Mouse (Mus musculus) hindlimb bud, embryonic 11.5 days (tissue): ENCODE results near the gene Arfgef2.

ENCODE experiments used
- DNase-seq: peaks from one replicate; pipeline ENCODE4 v3.0.0-alpha.2; 2012; ENCODE audit warnings: low read depth, low spot score; ENCODE audit errors: extremely low spot score

Arfgef2 gene

DNA sequence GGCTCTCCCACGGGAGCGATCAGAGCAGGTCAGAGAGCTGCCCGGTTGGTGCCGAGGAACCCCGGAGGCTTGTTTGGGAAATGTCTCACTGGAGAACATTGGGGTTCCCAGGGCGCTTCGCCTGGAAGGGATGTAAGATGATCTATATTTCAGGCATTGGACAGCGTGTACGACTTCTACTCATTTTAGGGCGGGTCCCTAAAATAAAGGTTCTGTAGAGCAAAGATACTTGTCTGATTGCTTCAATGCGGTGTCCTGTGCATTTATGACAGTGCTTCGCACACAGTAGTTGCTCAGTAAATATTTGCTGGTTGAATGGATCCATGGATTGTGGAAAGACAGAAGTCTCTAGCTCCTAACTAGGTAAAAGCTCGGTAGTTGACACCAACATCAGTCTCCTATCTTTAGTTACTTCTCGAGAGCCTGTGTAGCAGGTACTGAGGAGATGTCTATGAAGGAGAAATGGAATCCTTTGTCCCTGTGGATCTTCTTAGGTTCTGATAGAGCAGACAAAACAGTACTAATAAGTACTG, 851 bp downstream of the Arfgef2 start:
- DNase-seq: no peak

DNA sequence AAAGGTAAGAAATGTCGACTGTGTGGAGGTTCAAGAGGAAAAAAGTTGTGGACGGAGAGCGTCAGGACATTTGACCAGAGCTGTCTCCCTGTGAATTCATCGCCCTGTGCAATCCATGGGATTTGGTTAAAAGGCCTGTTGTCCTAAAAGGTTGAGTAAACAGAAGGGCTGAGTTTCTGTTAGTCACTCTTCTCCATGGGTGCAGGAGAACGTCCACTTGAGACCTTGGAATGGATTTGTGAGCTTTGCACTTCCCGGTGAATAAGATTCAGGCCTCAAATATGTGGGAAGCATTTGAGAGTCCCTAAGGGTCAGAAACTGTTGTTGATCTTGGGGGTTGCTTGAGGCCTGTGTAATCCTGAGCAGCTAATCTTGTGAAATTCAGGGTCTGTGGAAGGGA, 1.4 kb downstream of the Arfgef2 start:
- no peak for DNase-seq

DNA sequence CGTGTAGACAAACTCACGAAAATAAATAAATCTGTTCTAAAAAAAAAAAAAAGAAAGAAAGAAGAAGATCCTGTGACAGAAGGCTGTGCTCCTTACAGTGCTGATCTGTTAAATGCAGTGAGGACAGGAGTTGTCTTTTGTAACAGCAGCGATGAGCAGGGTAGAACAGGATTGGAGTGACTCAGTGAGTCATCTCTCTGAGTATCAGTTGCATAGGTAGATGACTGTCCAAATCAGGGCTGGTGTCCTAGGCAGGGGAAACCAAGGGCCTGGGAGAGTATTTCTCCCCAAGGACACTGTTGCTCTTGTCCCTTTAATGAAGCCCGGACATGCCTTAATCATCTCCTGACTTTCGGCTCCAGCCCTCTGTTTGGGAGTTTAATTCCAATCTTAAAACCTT, 4.1 kb downstream of the Arfgef2 start:
- no peak for DNase-seq

DNA sequence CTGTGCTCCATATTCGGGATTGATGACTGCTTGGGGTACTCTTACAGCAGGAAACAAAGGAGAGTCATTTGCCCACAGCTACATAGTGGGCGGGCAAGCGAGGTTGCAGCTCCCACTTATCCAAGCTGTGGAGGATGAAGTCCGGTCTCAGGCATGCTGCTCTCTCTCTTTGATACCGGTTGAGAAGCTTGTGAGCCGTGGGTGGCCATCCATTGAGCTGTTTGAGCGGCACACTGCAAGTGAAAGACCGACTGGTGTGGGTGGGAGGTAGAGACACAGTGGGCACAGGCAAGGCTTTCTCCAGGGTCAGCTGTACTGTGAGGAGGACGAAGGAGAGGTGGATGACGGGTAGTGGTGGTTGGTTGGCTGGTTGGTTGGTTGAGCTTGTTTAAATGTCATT, 5.4 kb downstream of the Arfgef2 start:
- no peak for DNase-seq

DNA sequence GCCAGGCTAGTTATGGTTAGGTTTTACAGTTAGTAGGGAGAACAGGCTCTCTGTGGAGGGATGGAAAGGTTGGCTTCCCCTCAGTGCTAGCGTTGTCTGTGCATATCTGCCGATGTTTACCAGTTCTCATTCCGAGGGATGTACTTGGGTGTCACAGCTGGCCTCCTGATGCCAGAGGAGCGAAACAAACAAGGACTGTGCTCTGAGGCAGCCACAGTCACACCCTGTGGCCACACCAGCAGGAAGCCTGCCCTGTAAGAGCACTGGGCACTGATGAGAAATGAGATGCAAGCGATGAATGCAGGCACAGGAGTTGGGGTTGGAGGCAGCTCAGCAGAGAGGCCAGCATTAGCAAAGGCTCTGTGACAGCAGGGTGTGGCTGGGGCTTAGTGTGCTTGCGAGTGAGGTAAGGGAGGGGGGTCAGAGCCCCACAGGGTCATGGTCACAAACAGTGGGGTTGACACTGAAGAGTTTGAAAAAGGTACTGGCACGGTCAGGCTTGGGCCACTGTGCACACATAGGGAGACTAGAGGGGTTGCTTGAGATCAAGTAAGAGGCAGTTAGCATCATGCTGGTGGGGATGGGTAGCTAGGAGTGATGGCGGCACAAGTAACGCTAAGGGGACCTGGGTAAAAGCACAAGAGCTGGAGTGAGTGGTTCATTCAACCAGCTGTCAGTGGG, 13.2 kb downstream of the Arfgef2 start:
- no peak for DNase-seq

DNA sequence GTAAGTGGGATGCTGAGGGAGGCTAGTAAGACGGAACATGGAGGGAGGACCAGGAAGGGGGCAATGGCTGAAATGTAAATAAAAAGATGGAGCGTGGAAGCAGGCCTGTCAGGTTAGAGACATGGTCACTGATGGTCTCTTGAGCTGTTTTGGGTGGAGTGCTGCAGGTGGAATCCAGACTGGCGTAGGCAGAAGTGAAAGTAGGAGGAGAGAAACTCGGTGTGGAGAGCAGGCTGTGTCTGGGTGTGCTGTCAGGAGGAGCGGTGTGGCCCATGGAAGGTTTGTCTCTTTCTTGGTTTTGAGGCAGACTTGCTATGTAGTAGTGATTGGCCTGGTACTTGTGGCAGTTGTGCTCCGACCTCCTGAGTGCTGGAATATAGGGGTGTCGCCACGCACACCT, 14.5 kb downstream of the Arfgef2 start:
- no peak for DNase-seq

DNA sequence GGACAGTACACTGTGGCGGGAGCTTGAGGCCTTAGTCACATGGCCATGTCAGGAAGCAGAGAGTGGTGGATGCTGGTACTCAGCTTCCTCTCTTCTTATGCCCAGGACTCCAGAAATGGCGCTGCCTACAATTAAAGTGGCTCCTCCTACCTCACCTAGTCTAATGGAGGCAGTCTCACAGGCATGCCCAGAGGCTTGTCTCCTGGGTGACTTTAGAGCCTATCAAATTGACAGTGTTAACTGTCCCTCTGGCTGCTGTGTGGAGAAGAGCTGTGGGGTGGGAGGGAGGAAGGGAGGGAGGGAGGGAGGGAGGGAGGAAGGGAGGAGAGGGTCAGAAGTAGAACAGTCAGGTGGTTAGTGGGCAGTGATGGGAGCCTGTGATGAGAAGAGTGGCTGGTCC, 15.5 kb downstream of the Arfgef2 start:
- no peak for DNase-seq

DNA sequence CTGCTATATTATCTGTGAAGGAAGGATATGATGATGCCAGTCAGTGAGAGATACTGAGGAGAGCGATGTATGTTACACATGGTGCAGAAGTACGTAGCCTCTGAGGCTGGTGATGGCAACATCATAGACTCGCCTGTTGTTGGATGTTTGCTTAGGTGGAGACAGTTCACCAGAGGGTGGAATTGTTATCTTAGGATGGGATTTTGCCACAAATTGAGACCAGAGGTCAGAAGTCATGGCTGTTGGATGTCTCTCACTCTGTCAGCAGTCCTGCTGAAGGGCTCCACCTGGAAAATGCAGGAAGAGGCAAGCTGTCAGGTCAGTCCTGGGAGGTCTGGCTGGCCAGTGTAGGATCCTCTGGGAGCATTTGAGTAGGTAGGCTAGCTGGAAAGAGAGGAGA, 16.0 kb downstream of the Arfgef2 start:
- DNase-seq: no peak

DNA sequence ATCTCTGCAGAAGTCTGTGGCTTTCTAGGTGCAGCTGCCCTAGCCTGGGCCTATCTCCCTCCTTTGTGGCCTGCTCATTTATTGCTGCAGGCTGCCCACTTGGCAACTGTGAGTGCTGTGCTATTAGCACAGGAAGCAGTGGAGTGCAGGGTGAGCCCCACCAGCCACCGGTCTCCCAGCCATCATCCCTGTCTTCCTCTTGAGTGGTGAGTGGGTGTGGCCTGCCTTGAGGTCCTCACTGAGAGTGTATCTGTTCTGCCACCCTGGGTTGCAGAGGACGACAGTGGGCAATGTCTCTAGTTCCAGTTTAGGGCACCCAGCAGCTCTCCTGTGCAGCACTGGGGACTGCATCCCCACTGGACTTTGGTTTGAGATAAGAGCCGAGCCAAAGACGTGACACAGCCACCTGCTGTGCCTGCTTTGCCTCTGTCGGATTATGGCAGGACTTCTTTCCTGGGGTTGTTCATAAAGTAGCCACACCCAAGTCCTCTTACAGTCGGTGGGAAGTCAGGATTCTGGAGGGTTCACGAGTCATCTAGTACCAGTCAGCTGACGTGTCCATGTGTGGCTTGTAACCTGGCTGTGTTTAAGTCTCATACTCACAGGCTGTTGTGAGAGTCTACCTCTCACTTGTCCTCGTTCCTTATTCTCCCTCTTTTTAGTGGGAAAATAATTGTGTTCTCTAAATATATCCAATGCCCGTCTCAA, 16.9 kb downstream of the Arfgef2 start:
- DNase-seq: no peak

DNA sequence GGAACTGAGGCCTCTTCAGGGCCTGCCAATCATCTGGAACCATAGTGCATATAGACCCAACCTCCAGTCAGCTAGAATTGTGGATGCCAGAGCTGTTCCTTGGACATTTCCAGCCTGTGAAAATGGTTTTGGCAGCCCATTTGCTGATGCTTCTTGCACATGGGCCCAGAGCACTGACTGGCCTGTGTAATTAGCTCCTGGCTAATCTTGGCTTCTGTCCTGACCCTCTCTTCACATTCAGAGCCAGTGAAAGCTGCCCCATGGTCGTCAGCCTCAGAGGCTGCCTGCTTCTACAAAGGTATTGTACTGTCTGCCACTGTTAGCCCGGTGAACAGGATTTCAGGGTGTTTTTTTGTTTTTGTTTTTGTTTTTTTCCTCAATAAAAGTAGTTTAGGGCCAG, 17.5 kb downstream of the Arfgef2 start:
- no peak for DNase-seq

DNA sequence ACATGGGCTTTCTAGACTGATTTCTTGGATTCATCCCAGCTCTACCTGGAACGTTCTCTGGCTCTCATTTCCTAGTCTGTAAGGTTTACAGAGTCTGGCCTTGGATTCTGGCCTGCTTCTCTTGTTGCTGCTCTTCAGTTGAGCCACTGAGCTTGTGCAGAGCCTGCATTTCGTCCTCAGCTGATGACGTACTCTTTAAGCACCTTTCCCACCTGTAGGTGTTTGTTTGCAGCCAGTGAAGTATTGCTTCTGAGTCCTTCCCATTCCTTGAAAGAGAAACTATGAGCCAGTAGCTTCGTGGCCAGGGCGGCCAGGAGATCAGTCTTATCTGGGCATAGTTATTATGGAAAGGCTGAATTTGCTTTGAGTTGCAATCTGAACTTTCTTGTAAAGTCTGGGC, 19.0 kb downstream of the Arfgef2 start:
- no peak for DNase-seq

DNA sequence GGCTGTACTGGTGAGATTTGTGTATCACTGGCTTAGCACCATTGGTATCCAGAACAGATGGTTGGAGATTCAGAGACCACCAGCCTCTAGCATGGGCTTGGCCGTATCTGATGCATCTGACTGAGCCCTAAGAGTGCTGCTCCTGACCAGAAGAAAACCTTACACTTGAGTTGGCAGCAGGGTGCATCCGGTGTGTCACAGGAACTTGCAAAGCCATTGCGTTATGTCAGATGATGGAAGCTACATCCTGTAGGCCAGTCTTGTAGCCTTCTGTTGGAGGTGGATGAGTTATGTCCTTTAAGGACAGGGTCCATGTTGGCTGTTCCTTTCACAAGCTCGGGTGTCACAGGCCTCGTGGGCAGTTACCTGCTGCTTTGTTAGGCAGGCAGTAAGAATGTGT, 19.6 kb downstream of the Arfgef2 start:
- DNase-seq: no peak

DNA sequence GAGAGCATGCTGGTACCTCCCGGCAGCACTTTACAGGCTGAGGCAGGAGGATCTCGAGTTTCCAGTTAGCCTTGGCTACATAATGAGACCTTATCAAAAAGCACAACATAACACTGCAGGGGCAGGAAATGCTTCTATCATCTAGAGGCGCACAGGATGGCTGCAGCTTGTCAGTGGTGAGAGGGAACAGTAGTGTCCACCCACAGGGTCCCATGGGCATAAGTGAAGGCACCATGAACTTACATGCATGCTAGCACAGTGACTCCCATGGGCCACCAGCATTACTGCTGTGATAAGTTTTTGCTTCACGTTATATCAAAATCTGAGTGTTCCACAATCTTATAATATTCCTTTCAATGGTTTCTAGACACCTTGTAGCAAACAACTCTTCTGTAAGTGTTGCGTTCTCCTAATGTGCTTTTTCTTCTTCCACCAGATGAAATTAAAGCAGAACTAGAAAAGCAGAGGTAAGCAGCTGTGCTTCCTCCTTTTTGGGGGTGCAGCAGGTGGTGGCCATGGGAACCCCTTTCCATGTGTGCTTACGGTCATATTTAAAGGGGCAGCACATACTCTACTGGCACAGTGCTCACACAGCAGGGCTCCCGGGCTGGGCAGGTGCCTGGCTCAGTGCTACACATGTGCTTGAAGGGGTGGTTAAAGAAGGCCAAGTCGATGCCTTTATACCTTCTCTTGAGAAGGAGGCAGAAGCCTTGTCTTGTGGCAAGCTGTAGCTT, 21.3 kb downstream of the Arfgef2 start:
- no peak for DNase-seq

DNA sequence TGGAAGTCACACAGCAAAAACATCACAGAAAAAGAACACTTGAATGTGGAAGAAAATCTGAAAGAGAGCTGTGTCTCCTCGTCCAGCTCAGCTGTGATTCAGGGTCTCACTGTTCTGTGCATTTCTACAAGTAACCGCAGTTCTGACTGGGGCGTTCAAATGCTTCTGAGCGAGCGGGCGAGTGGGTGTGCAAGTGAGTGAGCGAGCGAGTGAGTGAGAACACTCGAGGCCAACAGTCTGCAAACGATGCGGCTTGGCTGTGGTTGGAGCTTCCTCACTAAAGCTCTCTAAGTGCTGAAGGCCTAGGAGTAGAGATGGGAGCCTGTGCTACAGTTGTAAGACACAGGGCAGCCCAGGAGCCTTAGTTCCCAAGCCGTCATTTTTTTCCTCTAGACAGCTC, 22.9 kb downstream of the Arfgef2 start:
- no peak for DNase-seq

DNA sequence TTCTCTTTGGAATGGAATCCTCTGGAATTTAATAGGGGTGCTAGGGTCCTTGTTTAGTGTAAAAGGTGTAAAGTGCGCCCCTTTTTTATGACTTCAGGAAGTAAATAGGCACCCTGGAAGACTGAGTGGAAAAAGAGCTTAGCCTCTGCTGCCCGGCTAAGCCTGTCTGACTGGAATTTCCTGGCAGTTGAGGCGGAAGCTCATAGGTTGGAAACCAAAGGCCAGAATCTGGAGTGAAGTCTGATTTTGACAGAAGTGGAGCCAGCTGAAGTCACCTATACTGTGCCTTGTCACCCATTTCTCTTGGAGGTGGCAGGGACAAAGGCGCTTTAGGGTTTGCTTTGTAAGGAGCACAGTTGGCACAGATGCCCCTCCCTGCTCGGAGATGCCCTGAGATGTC, 25.0 kb downstream of the Arfgef2 start:
- no peak for DNase-seq

DNA sequence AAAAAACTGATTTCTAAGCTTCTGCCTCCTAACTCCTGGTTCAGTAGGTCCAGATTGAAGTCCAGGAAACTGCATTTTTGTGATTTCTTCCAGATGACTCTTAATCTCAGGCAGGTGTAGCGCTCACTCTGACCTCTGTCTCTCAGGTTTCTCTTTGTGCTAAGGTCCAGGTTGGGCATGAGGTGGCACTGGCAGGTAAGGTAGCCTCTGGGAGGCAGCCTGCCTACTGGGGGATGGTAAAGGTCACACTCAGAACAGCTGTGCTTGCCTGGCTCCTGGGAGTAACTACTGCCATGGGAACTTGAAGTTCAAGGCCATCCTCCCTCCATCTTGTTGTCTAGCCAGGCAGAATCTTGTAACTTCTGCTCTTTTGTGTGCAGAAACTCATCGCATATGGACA, 28.7 kb downstream of the Arfgef2 start:
- no peak for DNase-seq

DNA sequence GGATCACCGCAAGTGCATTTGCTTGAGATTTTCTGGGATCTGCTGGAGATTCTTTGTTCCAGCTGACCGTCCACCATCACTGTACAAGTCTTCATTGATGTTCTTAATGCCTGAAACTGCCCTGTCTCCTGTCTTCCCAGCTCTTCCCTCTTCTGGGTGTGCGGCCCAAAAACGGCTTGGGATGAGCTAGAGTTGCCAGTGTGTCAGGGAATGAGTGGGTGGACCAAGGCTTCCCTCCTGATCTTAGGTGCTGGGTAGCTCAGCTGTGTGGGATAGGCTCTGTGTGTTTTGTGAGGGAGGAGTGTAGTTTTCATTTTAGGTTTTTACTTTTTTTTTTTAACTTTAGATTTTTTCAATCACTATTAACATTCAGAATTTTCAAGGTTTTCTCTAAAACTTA, 29.4 kb downstream of the Arfgef2 start:
- DNase-seq: no peak

DNA sequence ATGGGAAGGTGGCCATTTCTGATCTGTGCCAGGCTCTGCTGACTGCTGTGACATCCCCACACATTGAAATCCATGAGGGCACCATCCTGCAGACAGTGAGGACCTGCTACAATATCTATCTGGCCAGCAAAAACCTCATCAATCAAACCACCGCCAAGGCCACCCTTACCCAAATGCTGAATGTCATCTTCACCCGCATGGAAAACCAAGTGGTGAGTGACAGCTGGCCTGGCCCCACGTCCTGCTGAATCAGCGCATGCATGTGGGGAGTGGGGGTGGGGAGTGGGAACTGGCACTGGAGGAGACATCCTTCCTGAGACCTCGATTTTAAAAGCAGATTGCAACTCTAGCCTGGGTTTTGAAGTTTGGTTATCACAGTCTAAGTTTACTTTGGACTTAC, 30.2 kb downstream of the Arfgef2 start:
- DNase-seq: no peak

DNA sequence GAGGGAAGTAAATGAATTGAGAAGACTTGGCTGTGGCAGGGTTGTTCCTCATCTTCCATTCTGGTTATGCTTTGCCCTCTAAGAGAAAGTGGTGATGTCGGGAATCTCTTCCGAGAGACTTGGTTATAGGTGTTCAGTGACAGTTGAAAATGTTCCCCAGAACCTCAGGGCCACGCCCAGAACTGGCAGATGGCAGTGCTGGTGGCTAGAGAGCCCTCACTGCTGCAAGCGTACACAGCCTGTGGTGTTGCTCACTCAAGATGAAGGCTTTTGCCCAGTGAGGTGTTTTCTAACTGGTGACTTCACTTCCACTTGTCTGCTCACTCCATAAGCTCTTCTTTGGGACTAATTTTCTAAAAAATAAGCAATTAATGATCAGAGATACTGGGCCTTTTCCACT, 36.4 kb downstream of the Arfgef2 start:
- no peak for DNase-seq

DNA sequence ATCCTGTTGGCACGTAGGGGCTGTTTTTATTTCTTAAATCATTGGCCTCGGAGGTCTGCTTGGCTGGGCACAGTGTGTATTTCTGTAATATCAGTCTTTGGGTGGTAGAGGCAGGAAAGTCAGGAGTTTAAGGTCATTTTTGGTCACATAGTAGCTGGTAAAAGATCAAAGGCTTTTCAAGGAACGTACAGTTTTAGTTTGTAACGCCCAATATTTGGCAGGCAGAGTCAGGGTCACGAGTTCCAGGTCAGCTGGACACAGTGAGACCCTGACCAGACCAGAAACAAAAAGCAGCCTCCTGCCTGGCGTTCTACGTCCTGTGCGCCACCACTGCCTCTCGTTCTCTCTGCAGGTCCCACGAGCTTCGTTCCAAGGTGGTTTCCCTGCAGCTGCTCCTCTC, 45.3 kb downstream of the Arfgef2 start:
- DNase-seq: no peak

DNA sequence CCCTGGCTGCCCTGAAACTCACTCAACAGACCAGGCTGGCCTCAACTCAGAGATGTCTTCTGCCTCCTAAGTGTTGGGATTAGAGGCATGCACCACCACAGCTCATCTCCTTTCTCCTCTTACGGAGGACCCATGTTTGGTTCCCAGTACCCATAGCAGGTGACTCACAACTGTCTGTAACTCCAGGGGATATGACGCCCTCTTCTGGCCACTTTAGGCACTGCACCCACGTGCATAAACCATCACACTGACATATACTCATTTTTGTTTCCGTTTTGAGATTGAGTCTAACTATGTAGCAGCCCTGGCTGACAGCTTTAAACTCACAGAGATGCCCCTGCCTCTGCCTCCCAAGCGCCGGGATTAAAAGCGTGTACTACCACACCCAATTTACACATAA, 46.9 kb downstream of the Arfgef2 start:
- no peak for DNase-seq

DNA sequence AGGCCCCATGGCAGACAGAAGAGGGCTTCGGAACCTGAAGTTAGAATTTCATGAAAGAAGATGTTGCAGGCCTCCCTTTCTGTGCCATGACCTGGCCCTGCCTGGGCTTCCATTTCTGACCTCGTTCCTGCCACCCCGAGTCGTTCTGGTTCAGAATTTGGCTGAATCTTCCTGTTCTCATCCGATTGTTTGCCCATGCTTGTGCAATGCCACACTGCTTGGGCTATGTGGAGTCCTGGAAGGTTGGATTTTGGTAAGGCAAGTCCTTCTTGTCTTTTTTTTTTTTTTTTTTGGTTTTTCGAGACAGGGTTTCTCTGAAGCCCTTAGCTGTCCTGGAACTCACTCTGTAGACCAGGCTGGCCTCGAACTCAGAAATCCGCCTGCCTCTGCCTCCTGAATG, 50.4 kb downstream of the Arfgef2 start:
- DNase-seq: no peak
